8 mouse cellular contexts compared by ENCODE assay signal in genomic region chr11:26593061-26594059, GRCm38 (mm10). TPM values are rescaled to one million over a fixed set of nuclear protein-coding genes. Genes with fewer than 3 reads are reported as not detected.
A peak's percentile ranks its signal among the peaks of the same experiment; 100 is the strongest.
DNase-seq lines count a peak whose midpoint lies in the region; ATAC-seq and TF ChIP-seq lines count a peak whose summit lies in the region.

Gene Gm6899 (plus strand): TSS chr11:26593241.
Gene Vrk2 (minus strand): TSS chr11:26593999.

- H3K36me3 ChIP-seq in forebrain, embryonic 16.5 days (ENCODE audit: control insufficient read depth, insufficient read depth) = no peaks in the 10 kb centered on the region
- H3K36me3 ChIP-seq in hindbrain, embryonic 10.5 days = no peaks in the 10 kb centered on the region

- peak within 1 kb of the TSS; percentile 32 for H3K4me3 ChIP-seq in cerebellum, adult 2 months (replicated peaks; ENCODE audit: insufficient read depth, low read depth, low read length)
- H3K4me3 ChIP-seq in forebrain, embryonic 16.5 days (replicated peaks; ENCODE audit: low read length) = peak within 1 kb of the TSS; percentile 54
- H3K4me3 ChIP-seq in hindbrain, embryonic 10.5 days = peak within 1 kb of the TSS; percentile 81

- H3K4me1 ChIP-seq in cerebellum, adult 2 months (ENCODE audit: control insufficient read depth, insufficient read depth, low read length) = no peaks in the 10 kb centered on the region
- H3K4me1 ChIP-seq in forebrain, embryonic 16.5 days (replicated peaks; ENCODE audit: control insufficient read depth, insufficient read depth, low read length) = peaks cover 15% of the 10 kb centered on the region
- H3K4me1 ChIP-seq in hindbrain, embryonic 10.5 days (replicated peaks) = peaks cover 14% of the 10 kb centered on the region

- no peak for TF ChIP-seq CTCF in cerebellum, adult 2 months (IDR thresholded peaks at IDR 0.05; ENCODE audit: borderline replicate concordance, insufficient read depth, low read depth, low read length)

- peak within 1 kb of the TSS; percentile 87 for H3K4me2 ChIP-seq in forebrain, embryonic 16.5 days (ENCODE audit: low read length)

- WGBS in cerebellum, adult 2 months = 6% methylated on average over 60 of the region's 60 CpGs
- whole genome bisulfite sequencing in forebrain, embryonic 16.5 days = under 1% methylated on average over 56 of the region's 60 CpGs
- WGBS in hindbrain, embryonic 10.5 days = under 1% methylated on average over 60 of the region's 60 CpGs

- peak within 1 kb of the TSS; percentile 75 for H3K9ac ChIP-seq in forebrain, embryonic 16.5 days (replicated peaks; ENCODE audit: low read depth, low read length)

- peak; percentile 97 for ATAC-seq in forebrain, embryonic 16.5 days
- peak; percentile 96 for ATAC-seq in megakaryocyte, adult 5-6 weeks (ENCODE audit: poor library complexity, severe bottlenecking)

- no peaks in the 10 kb centered on the region; the same call in 1 of the 2 replicates for H3K27me3 ChIP-seq in cerebellum, adult 2 months (ENCODE audit: control insufficient read depth, insufficient read depth, low read length)
- no peaks in the 10 kb centered on the region for H3K27me3 ChIP-seq in forebrain, embryonic 16.5 days (replicated peaks; ENCODE audit: control insufficient read depth, insufficient read depth, low read length)
- no peaks in the 10 kb centered on the region for H3K27me3 ChIP-seq in hindbrain, embryonic 10.5 days (ENCODE audit: insufficient read depth, poor library complexity, severe bottlenecking)

- H3K27ac ChIP-seq in cerebellum, adult 2 months (ENCODE audit: insufficient read depth, low read length) = no peak within 1 kb of the TSS
- H3K27ac ChIP-seq in forebrain, embryonic 16.5 days (ENCODE audit: low read length) = peak within 1 kb of the TSS; percentile 65
- H3K27ac ChIP-seq in hindbrain, embryonic 10.5 days = peak within 1 kb of the TSS; percentile 95

- no peaks in the 10 kb centered on the region for H3K9me3 ChIP-seq in forebrain, embryonic 16.5 days (ENCODE audit: control insufficient read depth, low read length)
- no peaks in the 10 kb centered on the region for H3K9me3 ChIP-seq in hindbrain, embryonic 10.5 days

- TF ChIP-seq POLR2A in cerebellum, adult 2 months (IDR thresholded peaks at IDR 0.05; ENCODE audit: borderline replicate concordance, insufficient read depth, low read length) = no peak

- peak; percentile 94 for DNase-seq in NIH3T3 (ENCODE audit: low read depth)
- peak; percentile 30 to 33 for DNase-seq in cerebellum, adult 2 months
- peak; percentile 84 for DNase-seq in hindbrain, embryonic 10.5 days (ENCODE audit: low spot score)
- peak; percentile 61 to 75 for DNase-seq in layer of hippocampus, postnatal 10 days (ENCODE audit: low spot score in 2 of 2)
- DNase-seq in right cerebral cortex, adult 2 months (ENCODE audit: low spot score in 2 of 2) = peak; percentile 22 to 33
- peak; percentile 83 for DNase-seq in urinary bladder, postnatal 14 days (ENCODE audit: low spot score)

RNA-seq across cellular contexts. Expression of gene Gm6899, which starts in this region (rescaled TPM):
- polyA plus RNA-seq in cerebellum, adult 2 months (2012; rRNA removed) = not detected in 2 replicates
- not detected in 2 replicates for polyA plus RNA-seq in forebrain, embryonic 16.5 days (2015; fragmentation: Nextera tagmentation; extraction: Ambion mirVana)
- not detected in 2 replicates for polyA plus RNA-seq in hindbrain, embryonic 10.5 days (2016; fragmentation: Nextera tagmentation; extraction: Ambion mirVana)
- total RNA-seq in layer of hippocampus, postnatal 10 days (2021) = not detected
- not detected in 2 replicates for total RNA-seq in megakaryocyte, adult 5-6 weeks (2015)
- not detected in 2 replicates for total RNA-seq in megakaryocyte, adult 5-6 weeks (2017)

RNA-seq across cellular contexts. Expression of gene Vrk2, which starts in this region (rescaled TPM):
- 0.98 and 1.5 TPM in 2 replicates for polyA plus RNA-seq in cerebellum, adult 2 months (2012; rRNA removed)
- polyA plus RNA-seq in forebrain, embryonic 16.5 days (2015; fragmentation: Nextera tagmentation; extraction: Ambion mirVana) = 7.0 and 7.5 TPM in 2 replicates
- polyA plus RNA-seq in hindbrain, embryonic 10.5 days (2016; fragmentation: Nextera tagmentation; extraction: Ambion mirVana) = 20.7 and 22.7 TPM in 2 replicates
- total RNA-seq in layer of hippocampus, postnatal 10 days (2021) = 1 to 10 TPM; 2.6 to 5.3 TPM
- total RNA-seq in megakaryocyte, adult 5-6 weeks (2015) = 84.0 and 91.6 TPM in 2 replicates
- 76.1 and 77.0 TPM in 2 replicates for total RNA-seq in megakaryocyte, adult 5-6 weeks (2017)

Comparison
In these comparisons a context has a peak if more than half of its experiments do, and no peak if none do; other contexts are left out.
1. RNA of gene Vrk2 (total RNA-seq): 76.1 to 91.6 TPM in megakaryocyte, adult 5-6 weeks; 2.6 to 5.3 TPM in layer of hippocampus, postnatal 10 days; every median in the first group is over 10 times any median in the second.
2. DNase-seq: peak in every context shown above with its lines; median percentile 94 in NIH3T3; 84 in hindbrain, embryonic 10.5 days; 83 in urinary bladder, postnatal 14 days; 68 in layer of hippocampus, postnatal 10 days; 32 in cerebellum, adult 2 months; 28 in right cerebral cortex, adult 2 months.
3. Peak in every context shown above with its lines, with median percentiles within 50 percentile points of each other: H3K4me3 ChIP-seq.